Mouse (Mus musculus): ENCODE results near the gene Ccdc51. TPM values are rescaled to one million over a fixed set of nuclear protein-coding genes. Genes with fewer than 3 reads are reported as not detected.
A peak's percentile ranks its signal among the peaks of the same experiment; 100 is the strongest.

Gene Ccdc51
- total and polyA plus RNA-seq, 3 experiments, result 15.1 to 28.4 TPM; not detected in 1

DNA sequence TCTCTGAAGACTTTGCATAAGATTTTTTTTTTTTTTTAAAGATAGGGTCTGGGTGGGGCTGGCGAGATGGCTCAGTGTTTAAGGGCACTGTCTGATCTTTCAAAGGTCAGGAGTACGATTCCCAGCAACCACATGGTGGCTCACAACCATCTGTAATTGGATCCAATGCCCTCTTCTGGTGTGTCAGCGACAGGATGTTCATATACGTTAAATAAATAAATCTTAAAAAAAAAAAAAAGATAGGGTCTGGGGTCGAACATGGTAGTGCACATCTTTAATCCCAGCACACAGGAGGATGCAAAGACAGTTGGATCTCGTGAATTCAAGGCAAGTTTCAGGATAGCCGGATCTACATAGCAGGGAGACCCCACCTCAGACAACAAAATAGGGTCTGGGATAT, 33.0 kb upstream of the Ccdc51 start:
- TF ChIP-seq UBTF (IDR thresholded peaks at IDR 0.05; ENCODE audit: borderline replicate concordance, insufficient read depth, low read depth, low read length) (no peak), ZNF384 (IDR thresholded peaks at IDR 0.05; ENCODE audit: low read depth, low read length) (0 out of 2 replicates have a peak, but pooled peaks have one; percentile 21)
- Histone ChIP-seq H3K79me2 (ENCODE audit: control insufficient read depth, insufficient read depth, low read length, poor library complexity) (no peaks in the 10 kb centered on the region), H3K4me1 (ENCODE audit: control insufficient read depth in 1 of 2, insufficient read depth in 2 of 2, low read length in 2 of 2) (peaks cover 0 to 3% of the 10 kb centered on the region in 2 experiments; a peak in 1 of 4 replicates), H3K27me3 (ENCODE audit: control insufficient read depth in 1 of 2, insufficient read depth in 2 of 2, low read length in 2 of 2) (no peaks in the 10 kb centered on the region), H3K36me3 (ENCODE audit: control insufficient read depth in 1 of 2, insufficient read depth in 2 of 2, low read length in 2 of 2) (no peaks in the 10 kb centered on the region; a peak in 1 of 4 replicates), H3K9ac (ENCODE audit: control insufficient read depth, low read depth, low read length, poor library complexity, severe bottlenecking) (no peak overlapping the region), H3K4me3 (ENCODE audit: control insufficient read depth in 1 of 2, insufficient read depth in 1 of 2, low read depth in 2 of 2, low read length in 2 of 2) (no peak overlapping the region), H3K9me3 (replicated peaks; ENCODE audit: insufficient read depth, low read length) (no peaks in the 10 kb centered on the region), H3K27ac (ENCODE audit: control insufficient read depth, low read depth, low read length) (no peak overlapping the region)
- DNase-seq (ENCODE audit: low read depth, low spot score), result no peak

DNA sequence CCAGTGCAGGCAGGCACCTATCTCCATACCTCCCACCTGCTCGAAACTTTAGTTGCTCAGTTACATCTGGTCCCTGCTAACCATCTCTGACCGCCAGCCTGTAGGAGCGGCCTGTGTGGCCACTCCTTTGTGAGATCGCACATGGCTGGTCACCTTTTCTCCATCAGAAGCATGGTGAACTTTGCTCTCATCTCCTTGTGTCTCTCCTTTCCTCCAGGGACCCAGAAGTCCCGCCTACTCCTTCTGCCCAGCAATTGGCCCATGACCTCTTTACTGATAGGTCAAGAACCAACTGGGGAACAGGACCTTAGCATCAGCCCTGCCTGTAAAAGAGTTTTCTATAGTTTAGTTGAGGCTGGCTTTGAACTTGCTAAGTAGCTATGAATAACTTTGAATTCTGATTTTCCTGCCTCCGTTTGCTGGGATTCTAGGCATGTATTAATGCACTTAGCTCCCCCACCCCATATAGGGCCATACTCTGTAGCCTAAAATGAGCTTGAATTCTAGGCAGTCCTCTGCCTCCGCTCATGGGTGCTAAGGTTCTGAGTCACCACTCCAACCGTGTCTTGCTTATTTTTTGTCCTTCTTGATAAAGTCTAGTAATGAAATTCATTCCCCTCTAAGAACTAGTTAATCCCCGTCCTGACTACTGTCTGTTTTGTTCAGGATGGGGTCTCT, 32.2 kb upstream of the Ccdc51 start:
- no peak overlapping the region for H3K9ac ChIP-seq (ENCODE audit: control insufficient read depth, low read depth, low read length, poor library complexity, severe bottlenecking)
- no peaks in the 10 kb centered on the region for H3K27me3 ChIP-seq (ENCODE audit: control insufficient read depth in 1 of 2, insufficient read depth in 2 of 2, low read length in 2 of 2)
- TF ChIP-seq UBTF (IDR thresholded peaks at IDR 0.05; ENCODE audit: borderline replicate concordance, insufficient read depth, low read depth, low read length) (no peak), MYB (IDR thresholded peaks at IDR 0.05; ENCODE audit: low read depth, low read length) (no peak), CHD2 (IDR thresholded peaks at IDR 0.05; ENCODE audit: low read length) (no peak), POLR2A (IDR thresholded peaks at IDR 0.05; ENCODE audit: control insufficient read depth in 1 of 2, insufficient read depth in 1 of 2, low read depth in 1 of 2, low read length in 2 of 2, poor library complexity in 1 of 2) (no peak), USF2 (IDR thresholded peaks at IDR 0.05; ENCODE audit: borderline replicate concordance in 1 of 2, insufficient read depth in 1 of 2, low read depth in 1 of 2, low read length in 2 of 2) (no peak), RCOR1 (IDR thresholded peaks at IDR 0.05; ENCODE audit: low read depth, low read length) (no peak), MAX (IDR thresholded peaks at IDR 0.05; ENCODE audit: low read length) (no peak), MAFK (IDR thresholded peaks at IDR 0.05; ENCODE audit: borderline replicate concordance, low read depth, low read length) (no peak), KAT2A (conservative IDR thresholded peaks at IDR 0.05; ENCODE audit: low read depth, low read length) (no peak), POLR2AphosphoS5 (IDR thresholded peaks at IDR 0.05; ENCODE audit: borderline replicate concordance, low read depth, low read length) (no peak), HCFC1 (IDR thresholded peaks at IDR 0.05; ENCODE audit: low read depth, low read length) (no peak), MYC (IDR thresholded peaks at IDR 0.05; ENCODE audit: low read depth, low read length) (no peak), MXI1 (IDR thresholded peaks at IDR 0.05; ENCODE audit: low read depth, low read length) (no peak), USF1 (IDR thresholded peaks at IDR 0.05; ENCODE audit: low read depth, low read length) (no peak), CTCF (IDR thresholded peaks at IDR 0.05 in 2 of 3, conservative IDR thresholded peaks at IDR 0.05 in 1 of 3; ENCODE audit: control insufficient read depth in 1 of 3, insufficient read depth in 1 of 3, low read depth in 2 of 3, low read length in 3 of 3, poor library complexity in 1 of 3, severe bottlenecking in 1 of 3) (no peak), GABPA (IDR thresholded peaks at IDR 0.05; ENCODE audit: low read depth, low read length) (no peak), ETS1 (IDR thresholded peaks at IDR 0.05; ENCODE audit: low read depth, low read length) (no peak)
- no peak overlapping the region for H3K4me3 ChIP-seq (ENCODE audit: control insufficient read depth in 1 of 2, insufficient read depth in 1 of 2, low read depth in 2 of 2, low read length in 2 of 2)
- no peaks in the 10 kb centered on the region for H3K9me3 ChIP-seq (replicated peaks; ENCODE audit: insufficient read depth, low read length)
- H3K36me3 ChIP-seq (ENCODE audit: control insufficient read depth in 1 of 2, insufficient read depth in 2 of 2, low read length in 2 of 2), result peaks cover 0 to 3% of the 10 kb centered on the region in 2 experiments; a peak in 2 of 4 replicates
- peaks cover 3% of the 10 kb centered on the region in 2 experiments; a peak in 2 of 4 replicates for H3K4me1 ChIP-seq (ENCODE audit: control insufficient read depth in 1 of 2, insufficient read depth in 2 of 2, low read length in 2 of 2)
- no peak for DNase-seq (ENCODE audit: low read depth, low spot score)
- no peak overlapping the region for H3K27ac ChIP-seq (ENCODE audit: control insufficient read depth, low read depth, low read length)
- H3K79me2 ChIP-seq (ENCODE audit: control insufficient read depth, insufficient read depth, low read length, poor library complexity), result peaks cover 1% of the 10 kb centered on the region; the same call in 1 of the 2 replicates

All from MEL (cell line).